Mouse (Mus musculus): ENCODE measurements around the gene Cd24a.

DNA sequence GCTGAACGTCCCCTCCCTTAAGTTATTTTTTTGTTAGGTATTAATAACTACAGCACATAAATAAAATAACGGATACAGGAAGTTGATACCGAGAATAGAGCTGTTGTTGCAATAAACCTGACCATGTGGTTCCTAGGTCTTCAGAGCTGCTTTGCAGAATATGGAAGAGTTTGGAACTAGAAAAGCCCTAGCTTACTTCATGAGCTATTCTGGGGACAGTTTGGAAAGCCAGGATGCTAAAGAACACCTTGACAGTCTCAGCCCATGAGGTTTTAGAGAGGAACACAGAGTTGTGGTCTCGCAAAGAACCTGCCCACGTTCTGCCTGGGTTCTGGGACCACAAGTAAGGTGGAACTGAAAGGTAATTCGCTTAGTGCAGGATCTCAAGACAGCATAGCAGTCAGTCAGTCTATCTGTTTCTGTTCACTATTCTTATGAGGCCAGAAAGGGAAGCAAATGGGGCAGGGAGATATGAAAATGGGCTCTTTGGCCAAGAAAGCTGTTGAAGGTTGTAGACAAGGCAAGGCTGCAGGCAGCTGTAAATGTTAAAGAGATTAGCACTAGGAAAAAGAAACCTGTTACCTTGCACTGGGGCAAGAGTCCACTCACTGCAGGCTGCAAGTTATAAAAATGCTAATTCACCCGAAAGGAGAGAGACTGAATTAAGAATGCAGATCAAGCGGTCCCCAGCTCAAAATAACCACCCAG, 10.5 kb downstream of the Cd24a start:
- TF ChIP-seq CTCF (IDR thresholded peaks at IDR 0.05), result no peak
- no peak for TF ChIP-seq POLR2A (IDR thresholded peaks at IDR 0.05; ENCODE audit: insufficient read depth, low read depth, low read length)
